Mouse (Mus musculus) thymus, adult 2 months (tissue): Measurements from ENCODE around the gene Cd9.

Experiments used
- CTCF ChIP-seq: fragments of 200-500 bp; IDR thresholded peaks from 2 replicates; pipeline ENCODE4 v1.5.1; 2012; ENCODE audit warnings: mild to moderate bottlenecking, control low read depth, low read length, moderate library complexity, borderline replicate concordance; ENCODE audit not compliant: control insufficient read depth, poor library complexity, insufficient read depth; ENCODE audit errors: extremely low read depth
- POLR2A ChIP-seq: fragments of 200-500 bp; IDR thresholded peaks from 2 replicates; pipeline ENCODE4 v1.6.1; 2012; ENCODE audit warnings: mild to moderate bottlenecking, low read length, control low read depth, moderate library complexity; ENCODE audit not compliant: control insufficient read depth, poor library complexity, insufficient read depth; ENCODE audit errors: extremely low read depth

DNA sequence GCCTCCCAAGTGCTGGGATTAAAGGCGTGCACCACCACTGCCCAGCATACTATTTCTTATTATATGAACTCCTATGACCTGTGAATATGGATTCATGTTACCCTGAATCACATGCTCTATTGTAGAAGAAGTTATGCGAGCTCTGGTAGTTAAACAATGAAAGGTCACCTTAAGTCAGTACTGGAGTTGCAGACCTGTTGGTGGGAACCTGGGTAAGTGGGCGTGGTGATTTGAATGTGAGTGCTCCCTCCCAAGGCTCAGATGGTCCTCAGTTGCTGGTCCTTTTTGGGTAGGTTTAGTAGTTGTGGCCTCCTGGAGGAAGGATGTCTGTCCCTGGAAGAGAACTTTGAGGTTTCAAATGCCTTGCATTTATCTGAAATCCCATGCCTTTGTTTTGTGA lies 57.8 kb downstream of the Cd9 start:
- TF ChIP-seq CTCF: no peak
- no peak for TF ChIP-seq POLR2A
